Mouse (Mus musculus): ENCODE results near the gene Tmem141. TPM values are rescaled to one million over a fixed set of nuclear protein-coding genes. Genes with fewer than 3 reads are reported as not detected.

Tmem141 gene
- polyA plus RNA-seq, 1 experiment: 18.3 TPM

GRCm38 (mm10) chr2:25579737-25580460 lies 41.9 kb downstream of the Tmem141 start:
- Histone ChIP-seq H3K4me1 (ENCODE audit: control insufficient read depth, insufficient read depth, low read length) (peaks cover 6% of the 10 kb centered on the region; the same call in 1 of the 2 replicates), H3K4me3 (ENCODE audit: insufficient read depth, low read length) (no peak overlapping the region), H3K27ac (ENCODE audit: insufficient read depth, low read length) (no peak overlapping the region)
- TF ChIP-seq POLR2A (IDR thresholded peaks at IDR 0.05; ENCODE audit: low read depth, low read length) (no peak), CTCF (IDR thresholded peaks at IDR 0.05; ENCODE audit: borderline replicate concordance, insufficient read depth, low read length) (peak; percentile 59; the same call in 1 of the 2 replicates)

DNA sequence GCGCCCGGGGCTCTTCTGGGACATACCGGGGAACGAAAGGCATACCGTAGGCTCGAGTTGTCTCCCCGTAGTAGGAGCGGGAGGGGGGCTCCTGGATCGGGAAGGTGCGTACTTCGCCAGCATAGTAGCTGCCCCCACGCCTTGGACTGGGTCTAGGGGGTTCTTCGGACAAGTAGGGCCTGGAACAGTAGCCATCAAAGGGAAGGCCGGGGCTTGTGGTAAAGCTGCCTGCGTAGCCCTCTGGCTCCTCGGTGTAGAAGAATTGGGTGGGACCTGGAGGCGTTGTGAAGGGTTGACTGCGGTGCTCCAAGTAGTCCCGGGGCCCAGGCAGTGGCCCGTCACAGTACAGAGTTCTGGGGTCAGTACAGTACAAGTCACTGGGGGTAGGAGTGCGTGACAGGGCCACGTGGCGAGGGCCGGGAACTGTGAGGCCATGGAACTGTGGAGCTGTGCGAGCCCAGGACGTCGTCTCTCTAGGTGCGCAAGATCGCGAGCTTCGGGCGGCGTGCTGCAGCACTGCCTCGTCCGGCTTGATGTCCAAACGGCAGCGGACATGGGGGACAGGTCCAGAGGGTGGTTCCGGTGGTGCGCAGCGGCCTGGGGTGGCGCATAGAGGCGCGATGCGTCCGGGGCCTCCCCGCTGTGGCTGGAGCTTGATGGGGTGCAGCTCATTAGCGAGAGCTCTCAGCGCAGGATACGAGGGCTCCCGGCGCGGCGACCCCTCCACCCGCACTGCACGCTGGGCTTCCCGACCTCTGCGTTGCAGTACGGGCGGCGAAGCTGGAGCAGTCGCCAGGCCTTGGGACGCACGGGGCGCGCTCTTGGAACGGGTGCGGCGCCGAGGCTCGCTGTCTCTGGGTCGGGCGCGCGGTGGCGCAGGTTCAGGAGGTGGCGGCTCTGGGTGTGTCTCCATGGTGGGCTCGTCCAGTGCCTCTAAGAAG lies 42.7 kb downstream of the Tmem141 start:
- Histone ChIP-seq H3K27ac (ENCODE audit: insufficient read depth, low read length) (no peak overlapping the region), H3K4me3 (ENCODE audit: insufficient read depth, low read length) (no peak overlapping the region), H3K4me1 (ENCODE audit: control insufficient read depth, insufficient read depth, low read length) (peaks cover 6% of the 10 kb centered on the region; the same call in 1 of the 2 replicates)
- TF ChIP-seq CTCF (IDR thresholded peaks at IDR 0.05; ENCODE audit: borderline replicate concordance, insufficient read depth, low read length) (no peak), POLR2A (IDR thresholded peaks at IDR 0.05; ENCODE audit: low read depth, low read length) (no peak)

- Histone ChIP-seq H3K27ac (ENCODE audit: insufficient read depth, low read length) (no peak overlapping the region), H3K4me3 (ENCODE audit: insufficient read depth, low read length) (no peak overlapping the region), H3K4me1 (ENCODE audit: control insufficient read depth, insufficient read depth, low read length) (peaks cover 6% of the 10 kb centered on the region; the same call in 1 of the 2 replicates)
- TF ChIP-seq POLR2A (IDR thresholded peaks at IDR 0.05; ENCODE audit: low read depth, low read length) (no peak), CTCF (IDR thresholded peaks at IDR 0.05; ENCODE audit: borderline replicate concordance, insufficient read depth, low read length) (0 out of 2 replicates have a peak, but pooled peaks have one; percentile 10)
These were observed 43.6 kb downstream of the Tmem141 start for GRCm38 (mm10) chr2:25577951-25578795.

DNA sequence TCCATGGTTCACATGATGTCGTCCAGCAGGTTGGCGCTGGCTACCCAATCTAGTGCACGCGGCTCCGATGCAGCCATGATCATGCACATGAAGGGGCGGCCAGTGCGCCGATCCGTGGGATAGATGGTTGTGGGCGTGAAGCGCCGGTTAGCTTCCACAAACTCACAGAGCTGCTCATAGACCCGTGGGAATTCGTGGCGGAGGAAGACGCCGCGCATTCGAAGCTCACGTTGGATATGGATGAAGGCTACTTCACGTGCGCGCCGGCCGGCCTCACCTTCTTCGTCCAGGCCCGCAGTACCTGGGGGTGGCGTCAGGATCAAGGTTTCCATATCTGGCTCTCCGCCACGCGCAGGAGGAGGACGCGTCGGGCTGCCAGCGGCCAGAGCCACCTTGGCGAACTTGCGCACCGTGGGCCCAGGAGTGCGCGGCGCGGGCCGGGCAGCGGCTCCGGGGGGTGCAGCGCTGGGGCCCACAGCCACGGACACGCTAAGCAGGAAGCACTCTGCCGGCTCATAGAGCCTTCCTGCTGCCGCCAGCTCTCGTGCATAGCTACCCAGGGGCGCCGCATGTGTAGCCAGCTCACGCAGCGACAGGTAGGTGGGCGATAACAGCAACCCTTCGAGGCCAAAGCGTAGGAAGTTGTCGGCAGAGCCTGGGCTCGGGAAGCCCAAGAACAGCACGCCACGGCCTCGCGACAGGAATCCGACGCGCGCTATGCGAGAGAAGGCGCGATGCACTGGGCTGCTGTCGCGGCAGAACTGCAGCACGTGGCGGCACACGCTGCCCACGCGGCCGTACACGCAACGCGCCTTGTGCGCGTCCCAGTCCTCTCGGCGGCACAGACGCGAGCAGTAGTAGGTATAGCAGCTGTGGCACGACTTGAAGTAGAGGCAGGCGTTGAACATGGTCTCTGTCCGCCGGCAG lies 44.6 kb downstream of the Tmem141 start:
- Histone ChIP-seq H3K27ac (ENCODE audit: insufficient read depth, low read length) (no peak overlapping the region), H3K4me1 (ENCODE audit: control insufficient read depth, insufficient read depth, low read length) (peaks cover 6% of the 10 kb centered on the region; the same call in 1 of the 2 replicates), H3K4me3 (ENCODE audit: insufficient read depth, low read length) (no peak overlapping the region)
- TF ChIP-seq CTCF (IDR thresholded peaks at IDR 0.05; ENCODE audit: borderline replicate concordance, insufficient read depth, low read length) (no peak), POLR2A (IDR thresholded peaks at IDR 0.05; ENCODE audit: low read depth, low read length) (no peak)

DNA sequence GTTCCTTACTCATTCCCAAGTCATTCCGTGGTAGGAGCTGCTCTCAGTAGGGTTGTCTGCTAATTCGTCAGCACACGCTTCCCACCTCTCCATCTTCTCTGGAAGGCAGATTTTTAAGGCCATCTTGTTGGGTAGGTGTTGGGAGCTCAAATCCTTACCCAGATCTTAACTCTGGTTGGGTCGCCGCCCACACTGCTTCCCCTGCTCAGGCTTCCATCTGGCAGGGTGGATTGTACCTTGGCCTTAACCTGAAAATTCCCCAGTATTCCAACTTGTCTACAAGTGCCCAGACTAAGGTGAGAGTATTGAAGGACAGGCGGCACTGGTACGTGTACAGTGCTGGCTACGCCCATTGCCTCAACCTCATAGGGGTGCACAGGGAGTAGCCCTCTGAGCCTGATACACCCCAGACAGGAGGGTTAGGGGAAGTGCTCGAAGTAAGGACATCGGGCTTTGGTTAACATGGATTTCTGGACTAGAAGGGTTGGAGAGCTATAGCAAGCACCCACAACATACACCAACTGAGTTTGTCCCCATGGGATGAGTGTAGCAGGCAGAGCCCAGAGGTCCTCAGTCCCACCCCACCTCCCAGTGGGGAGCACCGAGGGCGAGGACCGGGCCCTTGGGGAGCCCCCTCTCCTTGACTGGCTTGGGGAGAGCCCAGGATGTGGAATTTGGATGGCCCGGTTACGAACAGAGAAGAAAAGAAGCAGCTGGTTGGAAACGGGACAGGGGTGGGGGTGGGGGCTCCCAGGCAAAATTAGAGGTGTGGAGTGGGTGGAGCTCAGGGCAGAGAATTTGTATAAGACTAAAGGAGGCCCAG lies 45.6 kb downstream of the Tmem141 start:
- Histone ChIP-seq H3K4me3 (ENCODE audit: insufficient read depth, low read length) (no peak overlapping the region), H3K4me1 (ENCODE audit: control insufficient read depth, insufficient read depth, low read length) (peaks cover 6% of the 10 kb centered on the region; the same call in 1 of the 2 replicates), H3K27ac (ENCODE audit: insufficient read depth, low read length) (no peak overlapping the region)
- TF ChIP-seq CTCF (IDR thresholded peaks at IDR 0.05; ENCODE audit: borderline replicate concordance, insufficient read depth, low read length) (no peak), POLR2A (IDR thresholded peaks at IDR 0.05; ENCODE audit: low read depth, low read length) (no peak)

- H3K27ac ChIP-seq (ENCODE audit: insufficient read depth, low read length): no peak overlapping the region
- peaks cover 6% of the 10 kb centered on the region; the same call in 1 of the 2 replicates for H3K4me1 ChIP-seq (ENCODE audit: control insufficient read depth, insufficient read depth, low read length)
- TF ChIP-seq CTCF (IDR thresholded peaks at IDR 0.05; ENCODE audit: borderline replicate concordance, insufficient read depth, low read length) (no peak), POLR2A (IDR thresholded peaks at IDR 0.05; ENCODE audit: low read depth, low read length) (no peak)
- H3K4me3 ChIP-seq (ENCODE audit: insufficient read depth, low read length): no peak overlapping the region
These were observed 46.3 kb downstream of the Tmem141 start for GRCm38 (mm10) chr2:25575432-25576027.

DNA sequence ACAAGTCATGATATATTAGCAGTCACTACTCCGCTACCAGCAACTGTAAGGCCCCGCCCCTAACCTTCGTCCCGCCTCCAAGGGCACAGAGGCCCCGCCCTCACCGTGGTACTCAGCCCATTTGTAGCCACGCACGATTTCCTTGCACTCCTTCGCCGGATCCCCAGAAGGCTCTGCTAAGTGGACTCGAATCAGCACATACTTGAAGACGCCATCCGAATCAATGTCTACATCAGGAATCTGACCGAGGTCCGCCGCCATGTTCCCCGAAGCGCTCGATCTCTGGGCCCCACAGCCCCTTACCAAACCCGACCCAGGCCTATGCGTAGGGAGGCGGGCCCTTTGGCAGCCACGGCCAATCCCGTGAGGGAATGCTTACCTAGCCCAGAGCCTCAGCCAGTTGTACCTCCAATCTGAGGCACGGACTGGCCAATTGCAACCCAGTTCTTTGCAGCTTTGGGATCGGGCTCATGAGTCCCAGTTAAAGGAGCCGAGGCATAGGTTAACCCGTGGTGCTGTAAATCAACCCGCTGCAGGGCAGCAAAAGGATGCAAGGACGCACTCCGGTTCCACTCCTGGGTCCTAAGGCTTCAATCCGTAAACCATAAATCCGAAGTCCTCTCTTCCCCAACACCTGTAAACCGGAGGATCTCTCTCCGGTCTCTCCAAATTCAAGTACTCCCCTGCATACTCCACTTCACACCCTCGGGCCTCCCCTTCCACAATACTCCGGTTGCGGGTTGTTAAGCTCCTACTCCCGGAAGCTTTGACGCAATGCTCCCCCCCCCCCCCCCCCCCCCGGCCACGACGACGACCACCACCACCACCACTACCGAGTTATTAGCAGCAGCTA lies 47.0 kb downstream of the Tmem141 start, which contains the start of the genes Mamdc4 and Phpt1:
Mamdc4 (minus strand) TSS at position 267 of the 853 bp plus-strand sequence.
Phpt1 (minus strand) TSS at position 646 of the 853 bp plus-strand sequence.
- peaks cover 6% of the 10 kb centered on the region; the same call in 1 of the 2 replicates for H3K4me1 ChIP-seq (ENCODE audit: control insufficient read depth, insufficient read depth, low read length)
- peak within 1 kb of the TSS; percentile 52 for H3K4me3 ChIP-seq (ENCODE audit: insufficient read depth, low read length)
- H3K27ac ChIP-seq (ENCODE audit: insufficient read depth, low read length): peak within 1 kb of the TSS; percentile 78
- TF ChIP-seq CTCF (IDR thresholded peaks at IDR 0.05; ENCODE audit: borderline replicate concordance, insufficient read depth, low read length) (no peak), POLR2A (IDR thresholded peaks at IDR 0.05; ENCODE audit: low read depth, low read length) (peak; percentile 79)

All from embryonic fibroblast, embryonic 13.5 days (primary cell).